Mouse (Mus musculus) liver, adult 2 months (tissue): ENCODE measurements around the gene Tnfsfm13.

Experiments used
- CTCF ChIP-seq: fragments of 200-500 bp; IDR thresholded peaks from 2 replicates; pipeline ENCODE4 v1.5.1; 2011; ENCODE audit warnings: low read depth, low read length, control low read depth
- POLR2A ChIP-seq: fragments of 200-500 bp; IDR thresholded peaks from 2 replicates; pipeline ENCODE4 v1.6.1; 2011; ENCODE audit warnings: low read length, control low read depth; ENCODE audit not compliant: insufficient read depth; ENCODE audit errors: extremely low read depth

DNA sequence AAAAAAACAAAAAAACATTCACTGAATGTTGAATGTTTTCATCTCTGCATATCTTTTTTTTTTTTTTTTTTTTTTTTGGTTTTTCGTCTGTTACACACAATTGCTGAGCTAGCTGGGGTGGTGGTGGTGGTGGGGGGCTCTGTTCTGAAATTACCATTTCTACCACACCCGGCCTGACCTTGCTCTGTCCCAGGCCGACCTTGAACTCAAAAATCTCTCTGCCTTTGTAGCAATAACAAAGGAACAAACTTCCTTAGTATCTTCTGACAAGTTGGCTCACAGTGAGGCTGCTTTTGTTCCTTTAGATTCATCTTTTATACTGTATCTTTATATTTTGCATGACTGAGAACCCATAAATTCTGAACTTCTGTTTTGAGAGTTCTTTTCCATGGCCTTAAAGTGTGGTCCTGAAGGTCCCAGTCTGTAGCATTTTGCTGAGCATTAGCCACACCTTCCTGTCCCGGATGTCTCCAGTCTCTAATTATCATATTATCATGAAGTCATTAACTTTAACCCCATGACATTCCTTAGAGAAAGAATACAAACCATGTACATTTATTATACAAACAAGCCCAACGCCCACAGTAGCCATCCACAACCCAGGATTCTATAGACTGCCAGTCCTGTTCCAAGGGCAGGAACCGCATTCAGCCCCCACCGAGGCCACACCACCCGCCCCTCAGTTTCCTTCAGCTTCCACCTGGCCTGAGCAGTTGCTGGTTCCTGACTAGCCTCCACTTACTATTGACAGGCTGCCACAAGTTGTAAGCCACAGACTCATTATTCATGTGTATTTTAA is 8.1 kb upstream of the Tnfsfm13 start:
- TF ChIP-seq CTCF (no peak), POLR2A (no peak)
